Mouse (Mus musculus) cerebellum, adult 9-10 months (tissue): ENCODE measurements around the gene Tcf19.
"Not testable (repeated sequence)": the region's sequence is repeated elsewhere in the genome, so short reads cannot be mapped to it uniquely, and the experiment has no call there.

ENCODE experiments used
- DNase-seq: peaks from one replicate; pipeline ENCODE4 v3.0.0; 2022

Tcf19 gene

DNA sequence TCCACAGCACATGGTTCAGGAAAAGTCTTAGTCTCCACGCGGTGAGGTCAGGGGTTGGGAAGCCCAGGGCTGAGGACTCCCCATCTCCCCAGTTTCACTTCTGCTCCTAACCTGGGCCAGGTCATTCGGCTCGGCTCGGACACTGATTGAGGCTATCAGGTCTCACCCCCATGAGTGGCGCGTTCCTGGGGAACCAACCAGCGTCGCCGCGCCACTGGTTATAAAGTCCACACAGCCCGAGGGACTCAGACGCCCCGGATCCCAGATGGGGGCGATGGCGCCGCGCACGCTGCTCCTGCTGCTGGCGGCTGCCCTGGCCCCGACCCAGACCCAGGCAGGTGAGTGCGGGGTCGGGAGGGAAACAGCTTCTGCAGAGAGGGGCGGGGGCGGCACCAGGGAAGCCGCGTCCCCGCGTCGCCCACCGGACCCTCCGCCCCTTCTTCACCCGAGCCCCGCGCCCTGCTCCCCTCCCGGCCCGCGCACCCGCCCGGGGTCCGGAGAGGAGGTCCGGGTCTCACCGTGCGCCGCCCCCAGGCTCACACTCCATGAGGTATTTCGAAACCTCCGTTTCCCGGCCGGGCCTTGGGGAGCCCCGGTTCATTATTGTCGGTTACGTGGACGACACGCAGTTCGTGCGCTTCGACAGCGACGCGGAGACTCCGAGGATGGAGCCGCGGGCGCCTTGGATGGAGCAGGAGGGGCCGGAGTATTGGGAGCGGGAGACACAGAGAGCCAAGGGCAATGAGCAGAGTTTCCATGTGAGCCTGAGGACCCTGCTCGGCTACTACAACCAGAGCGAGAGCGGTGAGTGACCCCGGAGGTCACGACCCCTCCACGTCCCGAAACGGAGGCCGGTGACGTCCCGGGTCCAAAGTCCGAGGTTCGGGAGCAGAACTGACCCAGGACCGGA, 46.5 kb downstream of the Tcf19 start, which contains the start of gene H2-Q10:
Gene H2-Q10 (plus strand): TSS at position 248 of the 910 bp plus-strand sequence.
- no peak for DNase-seq

- not testable (repeated sequence) for DNase-seq
Measured at GRCm38 (mm10) chr17:35468936-35469335, 47.7 kb downstream of the Tcf19 start.

- not testable (repeated sequence) for DNase-seq
Measured at GRCm38 (mm10) chr17:35465651-35466050, 51.0 kb downstream of the Tcf19 start.
